Mouse (Mus musculus) spleen, adult 2 months (tissue): ENCODE measurements around the gene Ptms.

Experiments
- CTCF ChIP-seq: fragments of 200-500 bp; IDR thresholded peaks from 2 replicates; pipeline ENCODE4 v1.5.1; 2011; ENCODE audit warnings: mild to moderate bottlenecking, inconsistent platforms; ENCODE audit not compliant: insufficient read depth, insufficient read length, insufficient replicate concordance; ENCODE audit errors: extremely low read depth
- POLR2A ChIP-seq: fragments of 200-500 bp; IDR thresholded peaks from 2 replicates; pipeline ENCODE4 v1.6.1; 2011; ENCODE audit warnings: low read depth, low read length, inconsistent platforms

DNA sequence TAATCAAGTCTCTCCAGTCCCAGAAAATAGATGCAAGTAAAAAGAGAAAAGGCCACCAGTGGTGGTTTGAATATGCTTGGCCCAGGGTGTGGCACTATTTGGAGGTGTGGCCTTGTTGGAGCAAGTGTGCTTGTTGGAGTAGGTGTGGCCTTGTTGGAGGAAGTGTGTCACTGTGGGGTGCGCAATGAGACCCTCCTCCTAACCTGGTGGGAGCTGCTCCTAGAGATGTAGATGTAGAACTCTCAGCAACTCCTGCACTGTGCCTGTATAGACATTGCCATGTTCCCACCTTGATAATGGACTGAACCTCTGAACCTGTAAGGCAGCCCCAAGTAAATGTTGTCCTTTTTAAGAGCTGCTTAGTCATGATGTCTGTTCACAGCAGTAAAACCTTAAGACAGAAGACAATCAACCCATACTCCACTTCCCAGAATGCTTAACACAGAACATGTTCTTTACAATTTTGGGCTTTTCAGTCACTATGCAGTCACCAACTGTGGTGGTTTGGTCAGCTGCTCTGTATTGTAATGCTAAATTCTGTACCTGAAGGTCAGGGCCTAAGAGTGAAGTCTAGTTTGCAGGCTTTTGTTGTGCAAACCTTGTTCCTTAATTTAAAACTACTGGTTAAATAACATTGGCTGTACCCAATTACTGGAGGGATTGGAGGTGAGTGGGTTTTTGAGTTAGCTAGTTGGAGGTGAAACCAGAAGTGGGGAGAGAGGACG is 34.2 kb upstream of the Ptms start:
- no peak for TF ChIP-seq POLR2A
- no peak for TF ChIP-seq CTCF
